Mouse (Mus musculus) kidney, embryonic 16.5 days (tissue): ENCODE results near the gene Cfap97d2. TPM values are rescaled to one million over a fixed set of nuclear protein-coding genes. Genes with fewer than 3 reads are reported as not detected.

Experiments
- ATAC-seq: fragments of 200-750 bp; cut with Nextera tagmentation; 2 replicates; pipeline ENCODE4 v1.8.0; 2017; ENCODE audit warnings: moderate TSS enrichment; ENCODE audit not compliant: low FRiP score, low TSS enrichment
- H3K27ac ChIP-seq: fragments of 300-500 bp; sonication (generic); 2 replicates; pipeline ENCODE4 v1.5.1; 2014; ENCODE audit warnings: low read length
- H3K27me3 ChIP-seq: fragments of 300-500 bp; sonication (generic); 2 replicates; pipeline ENCODE4 v1.6.1; 2014; ENCODE audit warnings: low read length, control low read depth, mixed read lengths; ENCODE audit not compliant: insufficient read depth
- H3K36me3 ChIP-seq: fragments of 300-500 bp; sonication (generic); 2 replicates; pipeline ENCODE4 v1.6.1; 2014; ENCODE audit warnings: low read length, control low read depth, mixed read lengths; ENCODE audit not compliant: insufficient read depth
- H3K4me1 ChIP-seq: fragments of 300-500 bp; sonication (generic); 2 replicates; pipeline ENCODE4 v1.6.1; 2014; ENCODE audit warnings: low read length, control low read depth, mixed read lengths; ENCODE audit not compliant: insufficient read depth
- H3K4me2 ChIP-seq: fragments of 300-500 bp; sonication (generic); replicated peaks from 2 replicates; pipeline ENCODE4 v1.6.1; 2014; ENCODE audit warnings: low read depth, low read length
- H3K4me3 ChIP-seq: fragments of 300-500 bp; sonication (generic); 2 replicates; pipeline ENCODE4 v1.5.1; 2014; ENCODE audit warnings: mild to moderate bottlenecking, low read length
- H3K9ac ChIP-seq: fragments of 300-500 bp; sonication (generic); replicated peaks from 2 replicates; pipeline ENCODE4 v1.6.1; 2014; ENCODE audit warnings: low read length
- H3K9me3 ChIP-seq: fragments of 300-500 bp; sonication (generic); 2 replicates; pipeline ENCODE4 v1.6.1; 2016; ENCODE audit warnings: low read length, control low read depth
- WGBS: fragments of 180-500 bp; shearing (Covaris S2); extraction: QIAGEN DNeasy Blood & Tissue Kit; methylation state at CpG from one replicate; pipeline ENCODE4 v1.1.7; 2014; 5-methylcytosine and 5-hydroxymethylcytosine counted together
- polyA plus RNA-seq: library from polyadenylated mRNA; unstranded; fragments of >200 nt; fragmentation: Nextera tagmentation; extraction: Ambion mirVana; gene quantifications from 2 replicates; pipeline ENCODE4 v1.2.1, GENCODE M21; 2015

Cfap97d2 gene
- polyA plus RNA-seq, 1 experiment from 2014 or later: not detected

DNA sequence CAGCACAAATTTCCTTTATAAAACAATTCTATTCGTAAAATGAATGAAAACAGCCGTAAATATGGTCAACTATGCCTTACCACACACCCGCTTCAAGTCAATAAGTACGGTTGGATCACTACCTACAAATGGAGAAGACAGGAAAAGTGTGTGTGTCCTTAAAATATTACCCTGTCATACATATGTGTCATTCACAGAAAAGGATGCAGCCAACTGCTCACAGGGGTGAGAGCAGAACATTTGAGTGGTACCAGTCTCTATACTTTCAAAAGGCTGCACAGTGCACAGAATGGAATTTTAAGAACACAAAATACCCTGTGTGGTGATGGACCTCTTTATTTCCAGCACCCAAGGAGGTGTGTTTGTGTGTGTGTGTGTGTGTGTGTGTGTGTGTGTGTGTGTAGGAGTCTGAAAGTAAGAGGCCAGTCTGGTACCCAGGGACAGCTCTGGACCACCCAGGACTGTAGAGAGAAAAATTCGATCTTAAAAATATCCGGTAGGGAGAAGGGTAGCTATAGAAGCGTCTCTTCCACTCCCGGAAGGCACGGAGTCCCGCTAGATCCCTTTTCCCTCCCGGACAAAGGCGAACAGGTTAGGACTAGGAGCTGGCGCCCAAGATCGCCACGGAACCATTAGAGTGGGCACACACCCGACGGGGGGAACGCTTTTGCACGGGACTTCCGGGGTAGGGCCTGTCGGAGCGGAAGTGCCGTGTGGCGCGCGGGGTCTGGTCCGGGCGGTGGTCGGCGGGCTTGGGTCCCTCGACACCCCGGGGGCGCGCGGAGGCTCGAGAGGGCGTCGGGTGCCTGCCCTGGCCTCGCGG is 51.5 kb downstream of the Cfap97d2 start, which contains the start of gene Cdc16:
Gene Cdc16 (plus strand): TSS at position 695 of the 823 bp plus-strand sequence.
- peaks cover 17% of the 10 kb centered on the region for H3K4me1 ChIP-seq
- H3K9ac ChIP-seq: peak within 1 kb of the TSS; percentile 93
- ATAC-seq: peak; percentile 97
- 9% methylated on average over 32 of the region's 40 CpGs for WGBS
- peaks cover 11% of the 10 kb centered on the region for H3K36me3 ChIP-seq
- peak within 1 kb of the TSS; percentile 83 for H3K27ac ChIP-seq
- H3K4me3 ChIP-seq: peak within 1 kb of the TSS; percentile 76
- H3K4me2 ChIP-seq: peak within 1 kb of the TSS; percentile 70
- no peaks in the 10 kb centered on the region for H3K9me3 ChIP-seq
- no peaks in the 10 kb centered on the region for H3K27me3 ChIP-seq

DNA sequence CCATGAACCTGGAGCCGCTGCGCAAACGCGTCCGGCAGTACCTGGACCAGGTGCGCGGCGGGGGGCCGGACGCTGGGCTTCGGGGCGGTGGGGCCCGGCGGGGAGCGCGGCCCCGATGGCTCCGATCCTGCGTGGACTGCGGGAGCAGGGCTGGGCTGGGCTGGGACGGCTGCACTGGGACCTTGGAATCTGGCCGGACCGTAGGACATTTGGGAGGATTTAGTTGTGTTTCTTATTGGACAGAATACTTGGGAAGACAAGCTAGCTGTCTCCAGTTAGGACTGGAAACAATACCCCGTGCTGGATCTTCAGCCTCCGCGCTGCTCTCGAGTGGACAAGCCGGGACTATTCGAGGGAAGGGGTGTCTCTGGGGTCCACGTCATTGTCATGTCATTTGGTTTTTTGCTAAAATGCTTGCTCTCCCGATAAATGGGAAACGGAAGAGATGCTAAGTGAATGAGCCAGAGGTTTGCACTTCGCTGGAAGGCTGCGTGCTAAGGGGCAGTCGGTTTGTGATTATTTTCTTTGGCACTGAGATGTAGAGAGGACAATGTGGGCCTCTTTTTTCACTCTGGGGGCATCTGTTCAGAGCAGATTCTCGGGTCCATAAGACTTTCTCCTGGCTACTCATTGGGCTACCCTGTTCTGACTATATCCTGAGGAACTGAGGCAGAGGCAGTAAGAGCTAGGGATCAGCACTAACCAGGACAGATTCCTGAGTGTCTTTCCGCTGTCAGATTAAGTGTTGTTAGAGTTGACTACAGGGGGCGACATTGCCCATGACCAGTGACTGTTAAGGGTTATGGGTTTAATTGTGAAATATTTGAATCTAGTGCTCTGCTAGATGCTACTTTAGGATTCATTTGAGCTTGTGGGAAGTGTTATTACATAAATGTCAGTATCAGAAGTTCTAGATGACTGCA is 52.4 kb downstream of the Cfap97d2 start:
- Histone ChIP-seq H3K27ac (peak overlapping the region; percentile 83), H3K9ac (peak overlapping the region; percentile 93), H3K9me3 (no peaks in the 10 kb centered on the region), H3K4me1 (peaks cover 17% of the 10 kb centered on the region), H3K36me3 (peaks cover 18% of the 10 kb centered on the region), H3K4me3 (peak overlapping the region; percentile 76), H3K4me2 (peak overlapping the region; percentile 70), H3K27me3 (no peaks in the 10 kb centered on the region)
- peak; percentile 82 for ATAC-seq
- WGBS: under 1% methylated on average over 35 of the region's 38 CpGs

DNA sequence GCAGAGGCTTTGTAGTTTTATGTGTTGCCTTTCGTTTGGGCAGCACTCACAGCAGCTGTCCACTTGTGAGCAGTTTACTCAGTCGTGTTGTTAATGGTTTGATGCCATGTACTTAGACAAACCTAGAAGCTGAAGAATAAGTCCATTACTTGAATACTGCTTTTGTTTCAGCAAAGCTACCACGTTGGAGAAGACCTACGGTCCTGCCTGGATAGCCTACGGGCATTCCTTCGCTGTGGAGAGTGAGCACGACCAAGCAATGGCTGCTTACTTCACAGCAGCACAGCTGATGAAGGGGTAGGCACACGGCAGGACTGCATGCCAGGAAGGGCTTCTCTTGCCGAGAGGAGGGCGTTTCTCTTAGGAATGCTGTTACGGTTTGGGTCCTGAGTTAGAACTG is 63.5 kb downstream of the Cfap97d2 start:
- H3K4me3 ChIP-seq: no peak overlapping the region
- no peaks in the 10 kb centered on the region for H3K4me1 ChIP-seq
- no peaks in the 10 kb centered on the region for H3K27me3 ChIP-seq
- WGBS: 86% methylated on average over 11 of the region's 11 CpGs
- no peak overlapping the region for H3K9ac ChIP-seq
- H3K9me3 ChIP-seq: no peaks in the 10 kb centered on the region
- no peak for ATAC-seq
- H3K27ac ChIP-seq: no peak overlapping the region
- no peak overlapping the region for H3K4me2 ChIP-seq
- peaks cover 76% of the 10 kb centered on the region for H3K36me3 ChIP-seq

DNA sequence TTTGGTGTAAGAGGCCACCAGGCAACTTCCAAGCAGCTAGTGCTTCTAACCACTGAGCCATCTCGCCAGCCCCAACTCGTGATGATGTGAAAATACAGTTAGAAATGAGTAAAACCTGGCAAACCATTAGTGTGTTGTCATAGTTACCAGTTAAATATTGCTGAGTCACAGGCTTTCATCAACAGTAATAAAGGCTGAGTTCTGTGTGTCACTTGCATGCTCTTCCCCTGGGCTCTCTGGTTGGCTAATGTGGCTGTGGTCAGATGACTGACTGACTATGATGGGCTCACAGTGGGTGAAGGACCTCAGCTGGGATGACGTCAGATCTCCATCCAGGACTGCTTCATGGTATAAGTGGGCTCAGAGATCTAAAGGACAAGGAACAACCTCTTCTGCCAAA is 74.8 kb downstream of the Cfap97d2 start:
- H3K9ac ChIP-seq: no peak overlapping the region
- H3K4me2 ChIP-seq: no peak overlapping the region
- H3K36me3 ChIP-seq: peaks cover 51% of the 10 kb centered on the region
- WGBS: 84% methylated on average over 3 of the region's 3 CpGs
- no peak overlapping the region for H3K27ac ChIP-seq
- no peak overlapping the region for H3K4me3 ChIP-seq
- H3K4me1 ChIP-seq: peaks cover 7% of the 10 kb centered on the region
- no peaks in the 10 kb centered on the region for H3K9me3 ChIP-seq
- H3K27me3 ChIP-seq: no peaks in the 10 kb centered on the region
- no peak for ATAC-seq

DNA sequence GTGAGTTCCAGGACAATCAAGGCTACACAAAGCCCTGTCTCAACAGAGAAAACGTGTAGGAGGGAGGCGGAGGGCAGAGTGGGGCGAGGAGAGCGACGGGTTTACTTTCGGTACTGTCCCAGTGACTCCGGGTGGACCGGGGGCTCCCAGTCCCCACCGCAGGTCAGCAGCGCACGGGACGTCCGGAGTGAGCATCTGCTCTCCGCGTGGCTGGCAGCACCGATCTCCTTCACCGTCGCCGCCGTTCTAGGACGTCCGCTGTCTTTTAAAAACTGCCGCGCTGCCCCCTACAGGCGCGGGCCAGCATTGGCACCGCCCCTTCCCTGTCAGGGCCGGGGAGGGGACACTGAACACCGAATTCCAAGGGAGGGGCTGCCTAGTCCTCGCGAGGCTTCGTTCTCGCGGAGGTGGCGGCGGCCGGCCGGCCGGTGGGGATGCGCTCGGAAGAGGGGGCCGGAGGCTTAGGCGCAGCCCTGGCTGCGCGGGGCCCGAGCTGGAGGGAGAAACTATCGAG is 79.6 kb downstream of the Cfap97d2 start, which contains the start of gene Upf3a:
Gene Upf3a (plus strand): TSS at position 366 of the 514 bp plus-strand sequence.
- ATAC-seq: peak; percentile 95
- H3K27ac ChIP-seq: peak within 1 kb of the TSS; percentile 97
- H3K36me3 ChIP-seq: peaks cover 31% of the 10 kb centered on the region
- peak within 1 kb of the TSS; percentile 98 for H3K9ac ChIP-seq
- under 1% methylated on average over 46 of the region's 47 CpGs for WGBS
- peaks cover 9% of the 10 kb centered on the region for H3K4me1 ChIP-seq
- H3K9me3 ChIP-seq: no peaks in the 10 kb centered on the region
- H3K4me2 ChIP-seq: peak within 1 kb of the TSS; percentile 56
- H3K4me3 ChIP-seq: peak within 1 kb of the TSS; percentile 69
- no peaks in the 10 kb centered on the region for H3K27me3 ChIP-seq

DNA sequence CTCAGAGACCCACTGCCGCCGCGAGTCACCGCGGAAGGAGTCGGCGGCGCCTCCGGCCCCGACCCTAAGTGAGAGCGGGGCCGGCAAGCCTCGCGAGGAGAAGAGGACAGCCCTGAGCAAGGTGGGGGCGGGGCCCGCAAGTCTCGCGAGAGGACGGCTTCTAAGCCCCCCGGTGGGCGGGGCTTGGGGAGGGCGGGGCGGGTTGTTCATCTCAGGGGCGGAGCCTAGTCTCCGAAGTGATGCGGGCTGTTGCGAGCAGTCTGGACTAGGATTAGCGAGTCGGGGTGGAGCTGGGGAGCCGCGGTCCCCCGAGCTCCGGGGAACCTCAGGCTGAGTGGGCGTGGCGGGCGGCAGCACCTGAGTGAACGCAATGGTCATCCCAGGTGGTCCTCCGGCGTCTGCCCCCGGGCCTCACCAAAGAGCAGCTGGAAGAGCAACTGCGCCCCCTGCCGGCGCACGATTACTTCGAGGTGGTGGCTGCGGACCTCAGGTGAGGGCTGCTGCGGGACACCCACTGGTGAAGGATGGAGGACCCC is 80.1 kb downstream of the Cfap97d2 start:
- WGBS: under 1% methylated on average over 41 of the region's 47 CpGs
- Histone ChIP-seq H3K9ac (peak overlapping the region; percentile 98), H3K4me1 (peaks cover 9% of the 10 kb centered on the region), H3K27ac (peak overlapping the region; percentile 97), H3K9me3 (no peaks in the 10 kb centered on the region), H3K4me3 (peak overlapping the region; percentile 69), H3K27me3 (no peaks in the 10 kb centered on the region), H3K36me3 (peaks cover 26% of the 10 kb centered on the region), H3K4me2 (peak overlapping the region; percentile 56)
- peak; percentile 97 for ATAC-seq

DNA sequence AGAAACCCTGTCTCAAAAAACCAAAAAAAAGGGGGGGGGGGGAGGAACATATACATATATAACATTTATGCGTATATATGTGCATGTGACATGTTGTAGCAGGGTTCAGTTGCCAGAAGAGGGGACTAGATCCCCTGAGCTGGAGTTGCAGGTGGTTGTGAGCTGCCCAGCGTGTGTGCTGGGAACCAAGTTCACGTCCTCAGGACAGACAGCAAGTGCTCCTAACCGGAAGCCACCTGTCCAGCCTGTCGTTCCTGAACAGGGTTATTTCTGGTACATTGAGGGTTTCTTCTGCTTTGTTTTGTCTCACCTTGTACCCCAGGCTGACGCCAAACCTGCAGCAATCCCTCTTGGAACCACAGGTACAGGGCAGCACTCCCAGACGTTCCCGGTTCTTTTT is 83.9 kb downstream of the Cfap97d2 start:
- Histone ChIP-seq H3K36me3 (peaks cover 30% of the 10 kb centered on the region), H3K4me3 (no peak overlapping the region), H3K27ac (no peak overlapping the region), H3K9me3 (no peaks in the 10 kb centered on the region), H3K4me1 (peaks cover 6% of the 10 kb centered on the region), H3K27me3 (no peaks in the 10 kb centered on the region), H3K9ac (no peak overlapping the region), H3K4me2 (no peak overlapping the region)
- WGBS: 95% methylated on average over 8 of the region's 8 CpGs
- ATAC-seq: no peak
